Mouse (Mus musculus): ENCODE measurements around the gene Sash1. TPM values are rescaled to one million over a fixed set of nuclear protein-coding genes. Genes with fewer than 3 reads are reported as not detected.

Sash1 gene
- total and polyA plus RNA-seq, 3 experiments, result 0.16 TPM; not detected in 2

DNA sequence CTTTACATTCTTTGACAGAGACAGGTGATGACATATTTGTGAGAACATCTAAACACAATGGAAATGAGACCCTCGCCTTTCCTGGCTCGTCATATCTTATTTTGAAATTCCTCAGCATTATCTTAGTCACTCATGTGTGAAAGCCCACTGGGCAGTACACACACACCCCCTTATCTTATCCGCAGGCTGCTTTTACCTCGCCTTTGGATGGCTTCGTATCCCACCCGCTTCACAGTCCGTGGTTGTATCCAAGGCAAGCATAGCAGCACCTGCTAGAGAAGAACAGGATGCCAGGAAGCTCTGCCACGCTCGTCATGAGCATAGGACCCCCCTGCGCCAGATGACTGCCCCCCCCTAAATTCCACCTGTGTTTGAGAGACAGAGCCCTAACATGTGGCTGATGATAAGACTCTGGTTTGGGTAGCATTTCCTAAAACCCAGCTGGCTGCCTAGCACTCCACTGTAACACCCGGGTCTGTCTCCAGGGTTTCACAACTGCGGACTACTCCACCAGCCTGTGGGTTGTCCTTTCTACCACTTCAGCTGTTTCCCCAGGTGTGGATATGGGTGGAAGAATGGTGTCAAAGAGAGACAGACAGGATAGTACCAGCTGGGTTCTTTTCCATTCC lies 84.0 kb downstream of the Sash1 start:
- TF ChIP-seq GATA2 (IDR thresholded peaks at IDR 0.05; ENCODE audit: borderline replicate concordance, low read depth, low read length) (no peak), POLR2AphosphoS5 (IDR thresholded peaks at IDR 0.05; ENCODE audit: insufficient replicate concordance, low read depth, low read length) (no peak), GATA1 (IDR thresholded peaks at IDR 0.05; ENCODE audit: borderline replicate concordance, low read length) (no peak), TAL1 (conservative IDR thresholded peaks at IDR 0.05; ENCODE audit: low read depth, low read length) (no peak), CTCF (IDR thresholded peaks at IDR 0.05; ENCODE audit: low read depth, low read length) (no peak)
- DNase-seq (ENCODE audit: low spot score) (no peak), ATAC-seq (ENCODE audit: extremely low read depth, insufficient number of reproducible peaks, low FRiP score, poor library complexity, severe bottlenecking) (no peak)
- H3K27me3 ChIP-seq (ENCODE audit: insufficient read depth, low read length), result no peaks in the 10 kb centered on the region
- no peaks in the 10 kb centered on the region for H3K4me1 ChIP-seq (ENCODE audit: insufficient read depth, low read depth, low read length)
- no peak overlapping the region for H3K4me3 ChIP-seq (ENCODE audit: low read depth, low read length)
- no peaks in the 10 kb centered on the region for H3K36me3 ChIP-seq (replicated peaks)
- H3K9me3 ChIP-seq (replicated peaks), result peaks cover 56% of the 10 kb centered on the region

GRCm38 (mm10) chr10:8801139-8801613 lies 84.7 kb downstream of the Sash1 start:
- H3K9me3 ChIP-seq (replicated peaks), result peaks cover 51% of the 10 kb centered on the region
- no peak overlapping the region for H3K4me3 ChIP-seq (ENCODE audit: low read depth, low read length)
- H3K27me3 ChIP-seq (ENCODE audit: insufficient read depth, low read length), result no peaks in the 10 kb centered on the region
- H3K36me3 ChIP-seq (replicated peaks), result no peaks in the 10 kb centered on the region
- no peaks in the 10 kb centered on the region for H3K4me1 ChIP-seq (ENCODE audit: insufficient read depth, low read depth, low read length)
- DNase-seq (ENCODE audit: low spot score) (no peak), ATAC-seq (ENCODE audit: extremely low read depth, insufficient number of reproducible peaks, low FRiP score, poor library complexity, severe bottlenecking) (no peak)
- TF ChIP-seq CTCF (IDR thresholded peaks at IDR 0.05; ENCODE audit: low read depth, low read length) (no peak), GATA2 (IDR thresholded peaks at IDR 0.05; ENCODE audit: borderline replicate concordance, low read depth, low read length) (no peak), GATA1 (IDR thresholded peaks at IDR 0.05; ENCODE audit: borderline replicate concordance, low read length) (no peak), POLR2AphosphoS5 (IDR thresholded peaks at IDR 0.05; ENCODE audit: insufficient replicate concordance, low read depth, low read length) (no peak), TAL1 (conservative IDR thresholded peaks at IDR 0.05; ENCODE audit: low read depth, low read length) (no peak)

- TF ChIP-seq GATA2 (IDR thresholded peaks at IDR 0.05; ENCODE audit: borderline replicate concordance, low read depth, low read length), result no peak
- no peak for TF ChIP-seq POLR2AphosphoS5 (IDR thresholded peaks at IDR 0.05; ENCODE audit: insufficient replicate concordance, low read depth, low read length)
- no peak for TF ChIP-seq TAL1 (conservative IDR thresholded peaks at IDR 0.05; ENCODE audit: low read depth, low read length)
- no peak for TF ChIP-seq CTCF (IDR thresholded peaks at IDR 0.05; ENCODE audit: low read depth, low read length)
- no peak for TF ChIP-seq GATA1 (IDR thresholded peaks at IDR 0.05; ENCODE audit: borderline replicate concordance, low read length)
- H3K27me3 ChIP-seq (ENCODE audit: insufficient read depth, low read length), result no peaks in the 10 kb centered on the region
- peaks cover 44% of the 10 kb centered on the region for H3K9me3 ChIP-seq (replicated peaks)
- H3K36me3 ChIP-seq (replicated peaks), result no peaks in the 10 kb centered on the region
- H3K4me3 ChIP-seq (ENCODE audit: low read depth, low read length), result no peak overlapping the region
- ATAC-seq (ENCODE audit: extremely low read depth, insufficient number of reproducible peaks, low FRiP score, poor library complexity, severe bottlenecking) (no peak), DNase-seq (ENCODE audit: low spot score) (no peak)
- H3K4me1 ChIP-seq (ENCODE audit: insufficient read depth, low read depth, low read length), result no peaks in the 10 kb centered on the region
Observed at GRCm38 (mm10) chr10:8797826-8798225, 88.0 kb downstream of the Sash1 start.

GRCm38 (mm10) chr10:8795336-8795735 lies 90.5 kb downstream of the Sash1 start:
- ATAC-seq (ENCODE audit: extremely low read depth, insufficient number of reproducible peaks, low FRiP score, poor library complexity, severe bottlenecking), result no peak

GRCm38 (mm10) chr10:8792412-8792811 lies 93.5 kb downstream of the Sash1 start:
- ATAC-seq (ENCODE audit: extremely low read depth, insufficient number of reproducible peaks, low FRiP score, poor library complexity, severe bottlenecking) (no peak), DNase-seq (ENCODE audit: low spot score) (no peak)
- no peaks in the 10 kb centered on the region for H3K4me1 ChIP-seq (ENCODE audit: insufficient read depth, low read depth, low read length)
- no peaks in the 10 kb centered on the region for H3K36me3 ChIP-seq (replicated peaks)
- peaks cover 42% of the 10 kb centered on the region for H3K9me3 ChIP-seq (replicated peaks)
- TF ChIP-seq CTCF (IDR thresholded peaks at IDR 0.05; ENCODE audit: low read depth, low read length) (no peak), GATA2 (IDR thresholded peaks at IDR 0.05; ENCODE audit: borderline replicate concordance, low read depth, low read length) (no peak), TAL1 (conservative IDR thresholded peaks at IDR 0.05; ENCODE audit: low read depth, low read length) (no peak), POLR2AphosphoS5 (IDR thresholded peaks at IDR 0.05; ENCODE audit: insufficient replicate concordance, low read depth, low read length) (no peak), GATA1 (IDR thresholded peaks at IDR 0.05; ENCODE audit: borderline replicate concordance, low read length) (no peak)
- H3K4me3 ChIP-seq (ENCODE audit: low read depth, low read length), result no peak overlapping the region
- no peaks in the 10 kb centered on the region for H3K27me3 ChIP-seq (ENCODE audit: insufficient read depth, low read length)

More at GRCm38 (mm10) chr10:8795336-8795735, 90.5 kb downstream of the Sash1 start:
- TF ChIP-seq CTCF (IDR thresholded peaks at IDR 0.05; ENCODE audit: low read depth, low read length) (no peak), TAL1 (conservative IDR thresholded peaks at IDR 0.05; ENCODE audit: low read depth, low read length) (no peak), GATA2 (IDR thresholded peaks at IDR 0.05; ENCODE audit: borderline replicate concordance, low read depth, low read length) (no peak)
- H3K4me1 ChIP-seq (ENCODE audit: insufficient read depth, low read depth, low read length), result no peaks in the 10 kb centered on the region
- no peak overlapping the region for H3K4me3 ChIP-seq (ENCODE audit: low read depth, low read length)
- H3K9me3 ChIP-seq (replicated peaks), result peaks cover 38% of the 10 kb centered on the region
- H3K36me3 ChIP-seq (replicated peaks), result no peaks in the 10 kb centered on the region
- DNase-seq (ENCODE audit: low spot score), result no peak
- no peaks in the 10 kb centered on the region for H3K27me3 ChIP-seq (ENCODE audit: insufficient read depth, low read length)

DNA sequence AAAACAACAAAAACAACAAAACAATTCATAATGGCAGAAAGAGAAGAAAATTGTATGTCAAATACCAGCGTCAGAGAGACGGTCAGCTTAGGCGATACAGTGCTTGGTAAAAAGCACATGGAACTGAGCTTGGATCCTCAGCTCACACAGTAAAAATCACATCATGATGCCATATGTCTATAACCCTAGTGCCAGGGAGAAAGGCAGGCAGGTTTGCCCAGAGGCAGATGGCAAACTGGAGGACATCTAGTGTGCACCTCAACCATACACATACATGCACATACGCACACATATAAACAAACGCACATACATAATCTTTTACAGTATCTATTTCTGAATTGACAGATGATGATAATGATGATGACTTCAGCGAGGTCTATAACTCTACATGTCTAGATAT lies 96.8 kb downstream of the Sash1 start:
- no peak overlapping the region for H3K4me3 ChIP-seq (ENCODE audit: low read depth, low read length)
- no peaks in the 10 kb centered on the region for H3K27me3 ChIP-seq (ENCODE audit: insufficient read depth, low read length)
- TF ChIP-seq CTCF (IDR thresholded peaks at IDR 0.05; ENCODE audit: low read depth, low read length), result no peak
- no peak for TF ChIP-seq GATA1 (IDR thresholded peaks at IDR 0.05; ENCODE audit: borderline replicate concordance, low read length)
- TF ChIP-seq TAL1 (conservative IDR thresholded peaks at IDR 0.05; ENCODE audit: low read depth, low read length), result no peak
- no peak for TF ChIP-seq POLR2AphosphoS5 (IDR thresholded peaks at IDR 0.05; ENCODE audit: insufficient replicate concordance, low read depth, low read length)
- no peak for TF ChIP-seq GATA2 (IDR thresholded peaks at IDR 0.05; ENCODE audit: borderline replicate concordance, low read depth, low read length)
- ATAC-seq (ENCODE audit: extremely low read depth, insufficient number of reproducible peaks, low FRiP score, poor library complexity, severe bottlenecking), result no peak
- H3K4me1 ChIP-seq (ENCODE audit: insufficient read depth, low read depth, low read length), result no peaks in the 10 kb centered on the region
- H3K36me3 ChIP-seq (replicated peaks), result no peaks in the 10 kb centered on the region
- peaks cover 48% of the 10 kb centered on the region for H3K9me3 ChIP-seq (replicated peaks)
- no peak for DNase-seq (ENCODE audit: low spot score)

Data from G1E (cell line).